In the genomic region with DNA sequence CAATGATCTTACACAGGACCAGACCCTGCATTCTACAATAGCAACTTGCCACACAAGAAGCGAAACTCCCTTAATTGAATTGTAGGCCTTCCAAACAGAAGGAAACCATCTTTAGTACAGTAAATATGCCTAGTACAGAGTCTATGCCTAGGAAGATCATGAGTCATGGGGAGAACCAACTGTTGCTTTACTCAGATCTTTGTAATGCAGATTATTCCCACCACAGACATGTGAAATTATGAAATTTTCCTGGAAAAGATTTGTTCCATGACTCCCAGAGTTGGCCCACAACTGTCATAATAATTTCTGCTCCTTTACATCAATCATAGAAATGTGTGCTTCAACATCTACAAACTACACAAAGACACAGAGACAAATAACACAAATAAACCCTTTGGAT, we compare ENCODE assay signal across 23 mouse cellular contexts.
"Had no signal": no experiment of that assay in that cellular context is flagged by ENCODE, and none has a peak within 500 bp of the region (broad histone marks: within the 10 kb centered on the region; RNA-seq: fewer than 3 reads in every experiment).

No protein-coding gene starts in this region.

- H3K9ac ChIP-seq: kidney, embryonic 15.5 days; limb, embryonic 13.5 days; liver, embryonic 12.5 days; liver, embryonic 15.5 days; lung, embryonic 15.5 days; midbrain, embryonic 12.5 days had no signal

- ATAC-seq: liver, embryonic 12.5 days; midbrain, embryonic 16.5 days had no signal

- H3K36me3 ChIP-seq: kidney, embryonic 15.5 days; limb, embryonic 13.5 days; liver, embryonic 12.5 days; liver, embryonic 15.5 days; lung, embryonic 15.5 days; midbrain, embryonic 12.5 days had no signal

- H3K4me1 ChIP-seq: kidney, embryonic 15.5 days; limb, embryonic 13.5 days; liver, embryonic 12.5 days; liver, embryonic 15.5 days; lung, embryonic 15.5 days; midbrain, embryonic 12.5 days had no signal

- H3K4me2 ChIP-seq: kidney, embryonic 15.5 days; limb, embryonic 13.5 days; liver, embryonic 12.5 days; liver, embryonic 15.5 days; lung, embryonic 15.5 days; midbrain, embryonic 12.5 days had no signal

- H3K27ac ChIP-seq: kidney, embryonic 15.5 days; limb, embryonic 13.5 days; liver, embryonic 12.5 days; liver, embryonic 15.5 days; lung, embryonic 15.5 days; midbrain, embryonic 12.5 days; stomach, postnatal 0 days had no signal

- H3K9me3 ChIP-seq: kidney, embryonic 15.5 days; limb, embryonic 13.5 days; liver, embryonic 12.5 days; liver, embryonic 15.5 days; lung, embryonic 15.5 days; midbrain, embryonic 12.5 days had no signal

- H3K4me3 ChIP-seq: kidney, embryonic 15.5 days; limb, embryonic 13.5 days; liver, embryonic 12.5 days; liver, embryonic 15.5 days; lung, embryonic 15.5 days; midbrain, embryonic 12.5 days had no signal

- H3K27me3 ChIP-seq: kidney, embryonic 15.5 days; limb, embryonic 13.5 days; liver, embryonic 12.5 days; liver, embryonic 15.5 days; lung, embryonic 15.5 days; midbrain, embryonic 12.5 days had no signal

- DNase-seq: kidney, adult 11 months; kidney, adult 8-10 months; kidney, postnatal 10 days; kidney, postnatal 36 days; left cerebral cortex, postnatal 4 days; liver; lung, adult 18-20 months; lung, postnatal 10 days; lung, postnatal 4 days; right cerebral cortex, adult 18-20 months; right cerebral cortex, postnatal 14 days; right cerebral cortex, postnatal 4 days; thymus, adult 2 months; thymus, postnatal 14 days; thymus, postnatal 4 days had no signal
